Mouse (Mus musculus) testis, adult 2 months (tissue): ENCODE data around the gene Poldip3.

ENCODE experiments used
- CTCF ChIP-seq: fragments of 200-500 bp; IDR thresholded peaks from 2 replicates; pipeline ENCODE4 v1.5.1; 2012; ENCODE audit warnings: low read depth, mild to moderate bottlenecking, inconsistent platforms, low read length, moderate library complexity; ENCODE audit not compliant: control insufficient read depth, insufficient read depth, insufficient replicate concordance
- POLR2A ChIP-seq: fragments of 200-500 bp; IDR thresholded peaks from 2 replicates; pipeline ENCODE4 v1.6.1; 2012; ENCODE audit warnings: low read depth, mild to moderate bottlenecking, inconsistent platforms, low read length, moderate library complexity; ENCODE audit not compliant: control insufficient read depth

- no peak for TF ChIP-seq POLR2A
- TF ChIP-seq CTCF, result no peak
These were observed 34.1 kb downstream of the Poldip3 start for GRCm38 (mm10) chr15:83115071-83115470.
